Mouse (Mus musculus) ES-E14 (cell line): Measurements from ENCODE around the gene BC030867.

Experiments used
- CHD2 ChIP-seq: IDR thresholded peaks from 2 replicates; pipeline ENCODE4 v1.6.1; 2014; ENCODE audit warnings: mild to moderate bottlenecking, low read depth, low read length, inconsistent platforms
- HCFC1 ChIP-seq: IDR thresholded peaks from 2 replicates; pipeline ENCODE4 v1.6.1; 2012; ENCODE audit warnings: low read length, inconsistent platforms, borderline replicate concordance; ENCODE audit not compliant: insufficient read depth
- MAFK ChIP-seq: IDR thresholded peaks from 2 replicates; pipeline ENCODE4 v1.6.1; 2014; ENCODE audit warnings: mild to moderate bottlenecking, low read depth, low read length, inconsistent platforms; ENCODE audit not compliant: insufficient read depth
- ZNF384 ChIP-seq: IDR thresholded peaks from 2 replicates; pipeline ENCODE4 v1.6.1; 2012; ENCODE audit warnings: low read depth, low read length, inconsistent platforms

DNA sequence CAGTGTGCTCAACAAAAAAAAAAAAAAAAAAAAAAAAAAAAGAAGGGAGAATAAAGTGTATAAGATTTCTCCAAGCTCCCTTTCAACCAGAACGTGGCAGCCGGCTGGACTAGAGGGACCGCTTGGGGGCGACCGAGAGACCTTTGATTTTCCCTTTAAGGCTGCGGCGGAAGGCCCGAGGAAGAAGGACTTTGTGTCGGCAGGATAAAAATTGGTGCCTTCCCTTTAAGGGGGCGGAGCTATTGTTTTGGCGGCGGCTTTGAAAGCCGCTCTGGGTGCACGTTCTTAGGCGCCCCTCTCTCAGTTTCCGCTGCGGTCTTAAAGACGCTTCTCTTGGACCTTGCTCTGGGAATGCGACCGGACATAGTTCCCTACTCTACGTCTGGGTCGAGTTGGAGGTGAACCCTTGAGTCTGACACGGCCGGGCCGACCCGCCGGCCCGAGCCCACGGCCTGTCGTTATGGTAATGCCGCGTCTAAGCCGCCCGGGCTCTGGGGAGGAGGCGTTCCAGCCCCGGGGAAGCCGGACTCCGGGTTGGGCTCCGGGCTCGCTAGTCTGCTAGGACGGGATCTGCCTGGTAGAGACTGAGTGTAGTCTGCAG lies at the start of gene BC030867:
- TF ChIP-seq MAFK (no peak), ZNF384 (peak; percentile 88), CHD2 (no peak), HCFC1 (no peak)
